Mouse (Mus musculus): Measurements from ENCODE around the gene Ubtf. TPM values are rescaled to one million over a fixed set of nuclear protein-coding genes. Genes with fewer than 3 reads are reported as not detected.

Gene Ubtf
- polyA plus RNA-seq, 1 experiment from 2014 or later = 101 TPM

DNA sequence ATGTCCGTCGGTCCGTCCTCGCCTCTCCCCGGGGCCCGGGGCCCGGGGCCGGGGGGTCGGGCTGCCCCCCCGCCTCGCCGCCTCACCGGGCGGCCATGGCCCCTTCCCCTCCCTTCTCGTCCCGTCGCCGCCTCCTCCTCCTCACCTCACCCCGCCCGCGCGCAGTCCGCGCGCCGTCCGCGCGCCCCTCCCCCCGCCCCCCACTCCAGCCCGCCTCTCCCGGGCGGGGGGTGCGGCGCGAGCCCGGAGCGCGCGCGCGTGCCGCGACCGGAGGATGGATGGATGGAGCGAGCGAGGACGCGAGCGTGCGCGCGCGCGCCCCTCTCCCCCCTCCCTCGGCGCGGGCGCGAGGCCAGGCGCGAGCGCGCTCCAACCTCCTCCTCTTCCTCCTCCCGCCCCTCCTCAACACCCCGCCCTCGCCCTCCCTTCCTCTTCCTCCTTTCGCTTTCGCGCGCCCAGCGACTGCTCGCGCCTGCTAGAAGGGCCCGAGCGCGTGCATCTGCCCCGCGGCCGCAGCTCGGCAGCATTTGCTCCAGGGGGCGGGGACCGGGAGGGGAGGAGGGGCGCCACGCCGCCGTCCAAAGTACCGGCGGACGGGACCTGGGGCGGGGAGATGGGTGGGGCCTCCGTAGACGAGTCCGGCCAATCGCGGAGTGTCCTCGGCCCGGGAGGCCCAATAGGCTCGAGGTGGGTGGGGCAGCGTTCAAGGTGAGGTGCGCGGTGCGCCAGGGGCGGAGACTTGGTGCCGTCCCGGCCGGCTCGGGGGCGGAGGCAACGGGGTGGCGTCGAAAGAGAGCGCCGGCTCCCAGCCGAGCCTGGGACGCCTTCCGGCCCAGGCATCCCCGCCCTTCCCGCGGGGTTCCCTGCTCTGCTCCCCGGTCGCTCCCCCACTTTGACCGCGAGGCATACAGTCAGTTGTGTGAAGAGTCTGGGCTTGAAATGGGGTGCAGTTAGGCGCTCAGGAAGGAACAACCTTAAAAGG, 22.8 kb downstream of the Ubtf start, which contains the start of gene Atxn7l3:
Gene Atxn7l3 (minus strand): TSS at position 141 of the 982 bp plus-strand sequence.
- TF ChIP-seq CTCF (IDR thresholded peaks at IDR 0.05) = no peak

DNA sequence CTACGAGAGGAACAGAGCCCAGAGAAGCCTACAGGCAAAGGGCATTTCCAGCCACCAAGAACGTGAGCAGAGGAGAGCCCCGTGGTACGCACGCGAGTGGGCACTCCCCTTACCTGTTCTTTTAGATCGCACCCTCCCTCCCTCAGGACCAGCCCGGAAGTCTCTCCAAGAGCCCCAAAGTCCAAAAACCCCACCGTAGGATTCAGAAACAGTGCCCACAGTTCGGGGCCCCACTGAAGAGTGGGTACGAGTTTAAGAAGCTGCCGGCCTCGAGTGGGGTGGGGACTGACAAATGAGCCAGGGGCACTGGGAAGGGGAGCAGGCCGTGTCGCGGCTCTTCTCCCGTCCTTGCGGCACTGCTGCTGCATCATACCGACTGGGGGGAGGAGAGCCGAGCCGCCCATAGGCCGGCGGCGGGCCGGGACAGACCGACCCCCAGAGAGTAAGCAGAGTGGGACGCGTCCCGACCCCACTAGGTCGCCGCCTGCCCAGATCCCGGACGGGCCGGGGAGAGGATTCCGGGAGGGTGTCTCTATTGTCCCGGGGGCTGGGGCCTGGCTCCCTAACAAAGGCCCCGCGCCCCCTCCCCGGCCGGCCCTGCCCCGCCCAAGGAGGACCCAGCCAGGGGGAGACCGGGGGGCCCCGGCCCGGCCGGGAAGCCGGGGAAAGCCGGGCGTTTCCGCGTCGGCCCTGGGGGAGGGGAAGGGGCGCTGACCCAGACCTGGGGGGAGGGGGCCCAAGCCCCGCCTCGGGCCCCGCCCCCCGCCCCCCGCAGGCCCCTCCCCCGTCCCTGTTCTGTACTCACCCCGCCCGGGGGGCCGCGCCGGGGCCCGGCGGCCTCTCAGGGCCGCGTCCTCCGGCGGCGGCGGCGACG, 23.7 kb downstream of the Ubtf start:
- H3K27me3 ChIP-seq = no peaks in the 10 kb centered on the region
- ATAC-seq = peak; percentile 24
- ChIA-PET CTCF (interaction anchor here (1.0 kb wide), 1 partner anchor 9 kb away, joined by 4 read pairs; no protein-coding TSS in a partner anchor), POLR2A (interaction anchor here (1.3 kb wide), 1 partner anchor 140 kb away, joined by 3 read pairs; no protein-coding TSS in a partner anchor)
- in situ Hi-C loops (cut with MboI; ENCODE audit: low pct_unique_long_range_greater_than_20kb) = no loop called here
- TF ChIP-seq CTCF (IDR thresholded peaks at IDR 0.05) = no peak
- no peak for DNase-seq (ENCODE audit: low read depth, low spot score)

More for the DNA sequence above, 22.8 kb downstream of the Ubtf start, which contains the start of gene Atxn7l3:
- peak; percentile 92 for ATAC-seq
- CTCF ChIA-PET = no interaction called here
- H3K27me3 ChIP-seq = no peaks in the 10 kb centered on the region
- DNase-seq (ENCODE audit: low read depth, low spot score) = peak; percentile 88
- in situ Hi-C loops (cut with MboI; ENCODE audit: low pct_unique_long_range_greater_than_20kb) = no loop called here
- POLR2A ChIA-PET = interaction anchor here (1.5 to 1.8 kb wide), 2 partner anchors 11 to 22 kb away, joined by 6 to 9 read pairs; partner anchors contain the start of gene Ubtf

DNA sequence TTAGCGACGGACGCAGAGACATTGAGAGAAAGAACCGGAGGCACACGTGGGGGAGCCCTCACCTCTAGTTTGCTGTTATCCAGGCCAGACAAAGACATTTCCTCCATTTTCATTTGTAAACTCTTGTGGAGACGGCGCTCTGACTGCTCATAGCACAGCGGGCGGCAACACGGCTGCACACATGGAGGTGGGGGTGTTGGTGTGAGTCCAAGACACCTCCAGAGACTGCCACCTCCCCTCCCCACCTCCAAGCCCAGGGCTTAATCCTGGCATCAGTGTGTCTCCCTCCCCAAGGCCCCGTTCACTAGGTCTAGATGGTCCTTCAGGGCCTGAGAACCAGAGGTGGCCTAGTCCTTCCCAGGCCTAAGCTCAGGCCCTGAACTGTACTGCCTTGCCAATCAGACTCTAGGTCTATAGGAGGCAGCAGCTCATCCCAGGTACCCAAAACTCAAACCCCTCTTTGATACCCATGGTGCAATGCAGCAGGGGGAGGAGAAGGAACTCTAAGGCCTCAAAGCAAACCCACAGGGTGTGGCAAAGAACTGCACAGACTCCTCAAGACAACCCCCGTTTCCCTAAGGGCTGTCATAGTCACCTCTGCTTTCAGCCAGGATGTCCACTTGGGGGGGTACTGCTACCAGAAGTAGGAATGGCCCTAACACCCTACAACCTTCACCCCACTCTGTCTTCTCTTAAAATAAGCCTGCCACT, 24.5 kb downstream of the Ubtf start:
- ATAC-seq (no peak), DNase-seq (ENCODE audit: low read depth, low spot score) (no peak)
- TF ChIP-seq CTCF (IDR thresholded peaks at IDR 0.05) = no peak
- ChIA-PET POLR2A (interaction anchor here (1.3 to 1.5 kb wide), 2 partner anchors 10 to 141 kb away, joined by 3 to 4 read pairs; partner anchors contain the start of gene Tmub2), CTCF (interaction anchor here (1.0 kb wide), 1 partner anchor 8 kb away, joined by 4 read pairs; no protein-coding TSS in a partner anchor)
- in situ Hi-C loops (cut with MboI; ENCODE audit: low pct_unique_long_range_greater_than_20kb) = no loop called here
- H3K27me3 ChIP-seq = no peaks in the 10 kb centered on the region

DNA sequence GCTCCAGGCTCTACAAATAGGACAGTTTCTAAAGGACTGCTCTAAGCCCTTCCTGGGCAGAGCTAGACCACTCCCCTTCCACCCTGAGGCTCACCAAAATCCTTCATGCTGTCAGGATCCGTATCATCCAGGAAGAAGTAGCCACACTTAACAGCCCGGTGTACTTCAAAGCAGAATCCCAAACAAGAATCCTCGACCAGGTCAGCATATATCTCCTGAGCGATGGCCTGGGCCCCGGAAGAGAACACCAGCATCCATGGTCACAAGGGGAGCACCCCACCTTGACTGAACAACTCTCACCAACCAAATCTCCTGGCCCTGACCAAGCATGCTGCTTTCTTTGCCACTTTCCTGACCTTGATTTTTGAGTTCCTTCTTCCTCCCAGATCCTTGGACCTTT, 25.1 kb downstream of the Ubtf start:
- DNase-seq (ENCODE audit: low read depth, low spot score) (no peak), ATAC-seq (no peak)
- no peaks in the 10 kb centered on the region for H3K27me3 ChIP-seq
- ChIA-PET CTCF (interaction anchor here (1.0 kb wide), 1 partner anchor 8 kb away, joined by 4 read pairs; no protein-coding TSS in a partner anchor), POLR2A (interaction anchor here (1.5 kb wide), 1 partner anchor 9 kb away, joined by 4 read pairs; the partner anchor contains the start of gene Tmub2)
- TF ChIP-seq CTCF (IDR thresholded peaks at IDR 0.05) = no peak
- in situ Hi-C loops (cut with MboI; ENCODE audit: low pct_unique_long_range_greater_than_20kb) = no loop called here

DNA sequence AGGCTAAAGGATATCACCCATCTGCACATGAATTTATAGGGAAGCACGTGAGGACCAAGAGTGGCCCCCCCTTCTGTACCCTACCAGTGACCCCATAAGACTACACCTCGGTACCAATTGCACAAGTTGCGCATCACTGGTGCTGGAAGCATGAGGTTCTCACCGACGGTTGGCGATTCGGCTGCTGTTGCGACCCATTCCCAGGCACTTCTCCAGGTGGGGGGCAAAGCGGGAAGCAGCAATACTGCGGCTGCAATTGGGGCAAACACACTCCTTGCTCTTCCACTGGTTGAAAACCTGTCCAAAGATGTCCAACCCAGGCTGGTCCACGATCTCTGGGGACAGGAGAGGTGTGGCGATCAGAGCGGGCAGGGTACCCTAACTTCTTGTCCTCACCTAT, 25.6 kb downstream of the Ubtf start:
- ChIA-PET CTCF (no interaction called here), POLR2A (interaction anchor here (1.5 kb wide), 1 partner anchor 9 kb away, joined by 4 read pairs; the partner anchor contains the start of gene Tmub2)
- TF ChIP-seq CTCF (IDR thresholded peaks at IDR 0.05) = no peak
- ATAC-seq (no peak), DNase-seq (ENCODE audit: low read depth, low spot score) (no peak)
- in situ Hi-C loops (cut with MboI; ENCODE audit: low pct_unique_long_range_greater_than_20kb) = no loop called here
- no peaks in the 10 kb centered on the region for H3K27me3 ChIP-seq

DNA sequence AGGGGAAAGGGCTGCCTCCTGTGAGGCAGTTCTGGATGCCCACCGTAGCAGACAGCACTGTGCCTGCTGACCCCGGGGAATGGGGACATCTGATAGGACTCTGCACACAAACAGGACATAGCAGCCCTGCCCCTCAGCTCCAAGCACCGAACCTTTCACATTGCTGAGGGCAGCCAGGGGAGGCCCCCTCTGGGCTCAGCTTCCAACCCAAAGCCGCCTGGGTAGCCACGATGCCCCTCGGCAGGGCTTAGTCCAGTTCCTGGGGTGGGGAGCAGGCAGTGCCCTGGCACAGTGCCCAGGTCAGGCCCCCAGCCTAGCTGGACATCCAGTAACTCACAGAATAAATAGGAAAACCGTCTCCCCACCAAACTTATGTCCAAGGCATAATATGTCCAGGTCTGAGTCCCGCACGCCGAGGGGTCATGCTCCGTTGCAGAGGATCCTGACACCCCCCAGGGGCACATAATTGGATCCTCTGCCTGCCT, 28.4 kb downstream of the Ubtf start:
- no peak for ATAC-seq
- in situ Hi-C loops (cut with MboI; ENCODE audit: low pct_unique_long_range_greater_than_20kb) = no loop called here
- POLR2A ChIA-PET = interaction anchor here (0.6 to 1.0 kb wide), 2 partner anchors 26 to 44 kb away, joined by 3 to 4 read pairs; no protein-coding TSS in a partner anchor
- no peaks in the 10 kb centered on the region for H3K27me3 ChIP-seq
- TF ChIP-seq CTCF (IDR thresholded peaks at IDR 0.05) = no peak
- DNase-seq (ENCODE audit: low read depth, low spot score) = no peak
- CTCF ChIA-PET = no interaction called here

DNA sequence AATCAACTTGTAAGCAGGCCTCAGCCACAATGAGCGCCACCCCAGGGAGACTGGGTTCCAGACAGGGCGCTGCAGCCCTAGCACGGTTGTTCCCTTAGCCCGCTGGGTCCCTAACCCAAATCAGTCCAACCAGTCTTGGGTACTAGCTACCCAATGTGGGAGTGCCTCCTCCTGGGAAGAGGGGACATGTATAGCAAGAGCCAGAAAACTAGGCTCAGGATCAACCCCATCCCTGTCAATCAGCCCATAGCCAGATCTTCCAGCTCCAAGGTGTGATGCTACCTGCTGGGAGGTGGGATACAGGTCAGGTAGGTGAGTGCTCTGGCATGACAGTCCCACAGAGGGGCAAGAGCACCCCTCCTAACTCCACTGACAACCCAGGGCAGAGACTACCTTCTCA, 29.4 kb downstream of the Ubtf start:
- no peak for TF ChIP-seq CTCF (IDR thresholded peaks at IDR 0.05)
- ATAC-seq (no peak), DNase-seq (ENCODE audit: low read depth, low spot score) (no peak)
- ChIA-PET POLR2A (interaction anchor here (0.6 to 0.7 kb wide), 3 partner anchors 16 to 45 kb away, joined by 3 to 5 read pairs (median 5); no protein-coding TSS in a partner anchor), CTCF (no interaction called here)
- H3K27me3 ChIP-seq = no peaks in the 10 kb centered on the region
- in situ Hi-C loops (cut with MboI; ENCODE audit: low pct_unique_long_range_greater_than_20kb) = no loop called here

DNA sequence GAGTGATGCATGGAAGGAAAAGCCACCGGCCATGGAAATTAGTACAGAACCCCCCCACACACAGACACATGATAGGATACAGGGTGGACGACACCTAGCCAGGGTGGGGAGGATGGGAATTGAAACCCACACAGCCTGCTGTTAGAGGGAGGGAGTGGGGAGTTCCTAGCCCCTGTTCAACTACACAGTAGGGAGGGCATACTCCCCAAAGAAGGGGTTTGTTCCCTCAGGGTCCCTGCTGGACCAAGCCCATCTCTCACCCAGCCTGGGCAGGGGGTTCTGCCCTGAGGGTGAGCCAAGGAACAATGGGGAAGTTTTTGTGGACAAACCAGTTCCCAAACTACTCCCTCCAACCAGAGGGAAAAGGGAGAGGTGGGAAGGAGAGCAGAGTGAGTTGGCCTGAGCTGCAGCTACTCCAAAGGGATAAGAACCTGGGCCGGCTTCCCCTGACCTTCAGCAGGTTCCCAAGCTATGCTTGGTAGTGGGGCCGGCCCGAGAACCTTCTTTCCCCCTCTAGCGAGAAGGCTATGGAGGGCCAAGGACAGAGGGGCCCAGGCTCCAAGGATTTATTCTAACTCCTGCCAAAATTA, 29.9 kb downstream of the Ubtf start:
- ATAC-seq (no peak), DNase-seq (ENCODE audit: low read depth, low spot score) (no peak)
- POLR2A ChIA-PET = no interaction called here
- in situ Hi-C loops (cut with MboI; ENCODE audit: low pct_unique_long_range_greater_than_20kb) = no loop called here
- H3K27me3 ChIP-seq = no peaks in the 10 kb centered on the region
- TF ChIP-seq CTCF (IDR thresholded peaks at IDR 0.05) = no peak
- CTCF ChIA-PET = no interaction called here

DNA sequence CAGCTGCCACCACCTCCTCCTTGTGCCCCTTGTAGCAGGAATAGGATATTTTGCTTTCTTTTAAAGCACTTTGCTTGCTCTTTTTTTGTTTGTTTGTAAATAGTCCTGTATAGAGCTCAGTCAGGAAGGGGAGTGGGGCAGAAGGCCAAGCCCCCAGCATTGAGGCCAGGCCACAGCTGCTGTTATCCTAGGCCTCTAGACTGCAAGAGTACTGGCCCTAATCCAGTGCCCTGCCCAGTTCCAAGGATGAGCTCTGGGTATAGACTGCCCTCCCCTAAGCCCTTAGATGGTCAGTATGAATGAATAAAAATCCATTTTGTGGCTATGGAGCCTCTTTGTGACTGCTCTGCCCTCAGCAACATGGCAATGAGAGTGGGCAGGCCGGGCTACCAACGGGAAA, 30.6 kb downstream of the Ubtf start:
- in situ Hi-C loops (cut with MboI; ENCODE audit: low pct_unique_long_range_greater_than_20kb) = no loop called here
- no peak for DNase-seq (ENCODE audit: low read depth, low spot score)
- TF ChIP-seq CTCF (IDR thresholded peaks at IDR 0.05) = no peak
- no peaks in the 10 kb centered on the region for H3K27me3 ChIP-seq
- CTCF ChIA-PET = no interaction called here
- no peak for ATAC-seq
- POLR2A ChIA-PET = no interaction called here

All from Patski (cell line).